Mouse (Mus musculus): Measurements from ENCODE around the gene Klhl21. TPM values are rescaled to one million over a fixed set of nuclear protein-coding genes. Genes with fewer than 3 reads are reported as not detected.
"Not testable (repeated sequence)": the region's sequence is repeated elsewhere in the genome, so short reads cannot be mapped to it uniquely, and the experiment has no call there.

Klhl21 gene
- polyA plus RNA-seq, 1 experiment from 2014 or later: 12.5 TPM

DNA sequence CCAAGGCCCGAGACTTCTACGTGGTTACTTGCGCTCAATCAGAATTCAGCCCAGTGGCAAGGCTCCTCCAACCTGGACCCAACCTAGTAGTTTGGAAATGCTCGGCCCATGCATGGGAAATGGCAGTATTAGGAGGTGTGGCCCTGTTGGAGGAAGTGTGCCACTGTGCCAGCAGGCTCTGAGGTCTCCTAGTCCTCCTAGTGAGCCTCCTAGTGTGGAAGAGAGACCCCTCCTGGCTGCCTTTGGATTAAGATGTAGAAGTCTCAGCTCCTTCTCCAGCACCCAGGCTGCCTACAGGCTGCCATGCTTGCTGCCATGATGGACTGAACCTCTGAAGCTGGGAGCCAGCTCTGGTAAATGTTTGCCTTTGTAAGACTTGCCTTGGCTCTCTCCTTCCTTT is 21.4 kb downstream of the Klhl21 start:
- Histone ChIP-seq H3K4me1 (peaks cover 39% of the 10 kb centered on the region), H3K27ac (no peak overlapping the region), H3K9ac (no peak overlapping the region), H3K9me3 (replicated peaks) (no peaks in the 10 kb centered on the region), H3K4me2 (no peak overlapping the region), H3K4me3 (replicated peaks) (no peak overlapping the region), H3K27me3 (no peaks in the 10 kb centered on the region), H3K36me3 (peaks cover 9% of the 10 kb centered on the region; the same call in 1 of the 2 replicates)
- 81% methylated on average over 4 of the region's 4 CpGs for WGBS
- no peak for ATAC-seq (replicated peaks; ENCODE audit: low FRiP score)

DNA sequence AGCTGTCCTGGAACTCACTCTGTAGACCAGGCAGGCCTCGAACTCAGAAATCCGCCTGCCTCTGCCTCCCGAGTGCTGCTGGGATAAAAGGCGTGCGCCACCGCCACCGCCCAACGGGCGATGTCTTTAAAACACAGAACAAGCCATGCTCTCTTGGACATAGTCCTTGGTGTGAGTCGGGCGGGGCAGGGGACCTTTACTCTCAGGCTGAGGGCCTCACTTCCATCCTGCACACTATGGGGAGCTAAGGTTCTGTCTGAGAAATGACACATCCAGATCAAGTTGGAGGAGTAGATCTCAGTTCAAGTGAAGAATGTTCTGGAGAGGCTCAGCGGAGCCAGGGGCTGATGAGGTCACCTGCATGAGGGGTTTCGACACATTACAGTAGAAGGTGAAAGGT is 24.3 kb downstream of the Klhl21 start:
- ATAC-seq (replicated peaks; ENCODE audit: low FRiP score): no peak
- Histone ChIP-seq H3K4me2 (no peak overlapping the region), H3K27ac (no peak overlapping the region), H3K27me3 (no peaks in the 10 kb centered on the region), H3K9me3 (replicated peaks) (no peaks in the 10 kb centered on the region), H3K4me3 (replicated peaks) (no peak overlapping the region), H3K4me1 (peaks cover 16% of the 10 kb centered on the region), H3K36me3 (no peaks in the 10 kb centered on the region), H3K9ac (no peak overlapping the region)
- 88% methylated on average over 13 of the region's 13 CpGs for WGBS

DNA sequence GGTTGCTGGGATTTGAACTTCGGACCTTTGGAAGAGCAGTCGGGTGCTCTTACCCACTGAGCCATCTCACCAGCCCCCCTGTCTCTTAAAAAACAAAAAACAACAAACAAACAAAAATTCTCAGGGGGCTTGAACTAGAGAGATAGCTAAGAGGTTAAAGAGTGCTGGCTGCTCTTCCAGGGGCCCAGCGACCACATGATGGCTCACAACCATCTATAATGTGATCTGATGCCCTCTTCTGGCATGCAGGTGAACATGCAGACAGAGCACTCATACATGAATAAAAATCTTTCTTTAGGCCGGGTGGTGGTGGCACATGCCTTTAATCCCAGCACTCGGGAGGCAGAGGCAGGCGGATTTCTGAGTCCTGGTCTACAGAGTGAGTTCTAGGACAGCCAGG is 27.9 kb downstream of the Klhl21 start:
- not testable (repeated sequence) for H3K4me2 ChIP-seq; H3K4me3 ChIP-seq (replicated peaks); ATAC-seq (replicated peaks; ENCODE audit: low FRiP score); H3K27ac ChIP-seq; H3K9ac ChIP-seq; H3K27me3 ChIP-seq; H3K36me3 ChIP-seq; H3K9me3 ChIP-seq (replicated peaks)
- 89% methylated on average over 6 of the region's 6 CpGs for WGBS
- peaks cover 27% of the 10 kb centered on the region for H3K4me1 ChIP-seq

DNA sequence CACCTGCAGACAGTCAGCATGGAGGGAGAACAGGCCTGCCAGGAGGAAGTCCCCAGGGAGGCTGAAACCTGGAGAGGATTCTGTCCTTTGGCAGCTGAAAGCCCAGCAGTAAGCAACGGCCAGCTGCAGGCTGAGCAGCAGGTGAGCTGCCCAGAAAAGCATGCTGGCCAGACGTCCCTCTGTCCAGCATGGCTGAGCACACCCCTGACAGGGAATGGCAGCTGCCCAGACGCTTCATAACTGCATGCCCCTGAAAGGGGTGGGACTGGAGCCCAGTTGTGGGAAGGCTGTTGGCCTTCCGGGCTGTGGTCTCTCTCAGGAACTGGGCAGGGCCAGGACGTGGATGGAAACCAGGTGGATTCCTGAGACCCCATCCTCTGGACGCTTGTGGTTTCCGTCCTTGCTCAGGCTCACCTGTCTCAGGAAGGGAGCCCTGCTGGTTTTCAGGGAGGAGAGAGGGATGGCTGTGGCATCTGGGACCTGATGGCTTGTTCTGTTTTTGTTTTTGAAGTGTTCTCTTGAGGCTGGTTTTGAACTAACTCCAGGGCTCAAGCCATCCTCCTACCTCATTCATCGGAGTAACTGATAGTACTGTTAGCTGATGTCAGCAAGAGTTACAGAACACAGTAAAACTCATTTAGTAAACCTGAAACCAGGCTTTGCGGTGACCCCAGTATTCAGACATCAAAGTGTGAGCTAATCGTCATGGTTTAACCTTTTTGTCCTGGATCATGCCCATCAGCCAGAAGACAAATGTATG is 29.8 kb downstream of the Klhl21 start, which contains the start of gene Tas1r1:
TSS of gene Tas1r1 (minus strand) at position 344 of the 760 bp plus-strand sequence.
- no peaks in the 10 kb centered on the region for H3K27me3 ChIP-seq
- H3K27ac ChIP-seq: peak within 1 kb of the TSS; percentile 51
- ATAC-seq (replicated peaks; ENCODE audit: low FRiP score): no peak
- H3K9me3 ChIP-seq (replicated peaks): no peaks in the 10 kb centered on the region
- peak within 1 kb of the TSS; percentile 90 for H3K4me2 ChIP-seq
- H3K9ac ChIP-seq: peak within 1 kb of the TSS; percentile 97
- peaks cover 40% of the 10 kb centered on the region for H3K4me1 ChIP-seq
- peaks cover 25% of the 10 kb centered on the region for H3K36me3 ChIP-seq
- peak within 1 kb of the TSS; percentile 100 for H3K4me3 ChIP-seq (replicated peaks)
- 45% methylated on average over 10 of the region's 10 CpGs for WGBS

DNA sequence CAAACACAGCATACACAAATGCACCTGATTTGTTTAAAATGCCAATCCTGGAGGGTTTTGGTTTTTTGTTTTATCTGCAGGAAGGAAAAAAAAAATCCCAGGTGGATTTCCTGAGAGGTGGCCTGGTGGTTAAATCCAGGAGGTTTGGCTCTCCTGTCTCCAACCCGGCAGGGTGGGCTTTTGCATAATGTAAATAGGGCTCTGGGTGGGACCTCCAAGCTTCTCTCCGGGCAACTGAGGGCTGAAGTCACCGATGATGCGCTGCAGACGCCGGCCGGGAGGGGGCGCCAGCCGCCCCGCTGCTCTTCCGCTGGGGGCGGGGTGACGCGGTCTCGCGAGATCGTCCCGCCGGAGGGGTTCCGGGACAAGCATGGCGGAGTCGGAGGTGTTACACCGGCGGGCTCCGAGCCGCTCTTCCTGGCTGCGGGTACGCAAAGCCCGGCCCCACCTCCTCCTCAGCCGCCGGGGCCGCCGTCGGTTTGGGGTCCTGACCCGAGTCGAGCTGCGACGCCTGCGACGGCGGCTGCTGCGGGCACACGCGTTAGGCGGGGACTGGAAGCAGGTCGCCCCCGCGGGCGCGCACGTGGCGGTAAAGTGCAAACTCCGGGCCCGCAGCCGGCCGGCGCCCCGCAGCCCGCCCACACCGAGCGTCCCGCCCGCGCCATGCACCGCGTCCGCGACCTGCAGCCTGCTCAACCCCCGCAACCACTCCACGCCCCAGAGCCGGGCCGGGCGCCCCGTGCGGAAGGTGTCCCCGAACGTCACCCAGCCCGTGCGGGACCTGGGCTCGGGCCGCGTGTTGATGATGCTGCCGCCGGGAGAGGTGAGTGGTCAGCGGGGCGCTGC is 30.6 kb downstream of the Klhl21 start, which contains the start of gene Nol9:
TSS of gene Nol9 (plus strand) at position 337 of the 846 bp plus-strand sequence.
- H3K27me3 ChIP-seq: no peaks in the 10 kb centered on the region
- peak within 1 kb of the TSS; percentile 100 for H3K4me3 ChIP-seq (replicated peaks)
- H3K27ac ChIP-seq: peak within 1 kb of the TSS; percentile 51
- H3K36me3 ChIP-seq: peaks cover 33% of the 10 kb centered on the region
- H3K9ac ChIP-seq: peak within 1 kb of the TSS; percentile 97
- under 1% methylated on average over 83 of the region's 86 CpGs for WGBS
- ATAC-seq (replicated peaks; ENCODE audit: low FRiP score): peak; percentile 85
- peak within 1 kb of the TSS; percentile 90 for H3K4me2 ChIP-seq
- peaks cover 42% of the 10 kb centered on the region for H3K4me1 ChIP-seq
- H3K9me3 ChIP-seq (replicated peaks): no peaks in the 10 kb centered on the region

DNA sequence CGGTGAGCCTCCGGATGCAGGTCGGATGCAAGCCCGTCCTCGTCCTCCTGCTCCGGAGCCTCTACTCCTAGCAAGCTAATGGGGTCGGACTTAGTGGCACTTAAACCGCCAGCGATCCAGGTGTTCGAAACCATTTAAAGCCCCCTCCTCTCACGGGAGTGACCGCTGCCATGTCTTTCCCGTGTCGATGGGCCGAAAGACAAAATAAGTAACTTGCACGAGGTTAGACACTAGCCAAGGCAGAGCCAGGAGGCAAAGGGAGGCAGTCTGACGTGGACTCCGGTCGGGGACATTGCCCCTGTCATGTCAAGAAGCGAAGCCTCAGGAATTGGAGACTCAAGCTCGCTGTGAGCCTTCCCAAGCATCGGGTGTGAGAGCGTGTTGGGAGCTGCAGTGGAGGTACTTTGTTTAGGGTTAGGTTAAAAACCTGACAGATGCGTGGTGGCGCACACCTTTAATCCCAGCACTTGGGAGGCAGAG is 31.3 kb downstream of the Klhl21 start:
- peak overlapping the region; percentile 97 for H3K9ac ChIP-seq
- H3K4me3 ChIP-seq (replicated peaks): peak overlapping the region; percentile 100
- no peaks in the 10 kb centered on the region for H3K27me3 ChIP-seq
- no peak for ATAC-seq (replicated peaks; ENCODE audit: low FRiP score)
- peaks cover 42% of the 10 kb centered on the region for H3K4me1 ChIP-seq
- peak overlapping the region; percentile 90 for H3K4me2 ChIP-seq
- H3K36me3 ChIP-seq: peaks cover 40% of the 10 kb centered on the region
- 4% methylated on average over 25 of the region's 25 CpGs for WGBS
- H3K27ac ChIP-seq: peak overlapping the region; percentile 51; the same call in 1 of the 2 replicates
- no peaks in the 10 kb centered on the region for H3K9me3 ChIP-seq (replicated peaks)

DNA sequence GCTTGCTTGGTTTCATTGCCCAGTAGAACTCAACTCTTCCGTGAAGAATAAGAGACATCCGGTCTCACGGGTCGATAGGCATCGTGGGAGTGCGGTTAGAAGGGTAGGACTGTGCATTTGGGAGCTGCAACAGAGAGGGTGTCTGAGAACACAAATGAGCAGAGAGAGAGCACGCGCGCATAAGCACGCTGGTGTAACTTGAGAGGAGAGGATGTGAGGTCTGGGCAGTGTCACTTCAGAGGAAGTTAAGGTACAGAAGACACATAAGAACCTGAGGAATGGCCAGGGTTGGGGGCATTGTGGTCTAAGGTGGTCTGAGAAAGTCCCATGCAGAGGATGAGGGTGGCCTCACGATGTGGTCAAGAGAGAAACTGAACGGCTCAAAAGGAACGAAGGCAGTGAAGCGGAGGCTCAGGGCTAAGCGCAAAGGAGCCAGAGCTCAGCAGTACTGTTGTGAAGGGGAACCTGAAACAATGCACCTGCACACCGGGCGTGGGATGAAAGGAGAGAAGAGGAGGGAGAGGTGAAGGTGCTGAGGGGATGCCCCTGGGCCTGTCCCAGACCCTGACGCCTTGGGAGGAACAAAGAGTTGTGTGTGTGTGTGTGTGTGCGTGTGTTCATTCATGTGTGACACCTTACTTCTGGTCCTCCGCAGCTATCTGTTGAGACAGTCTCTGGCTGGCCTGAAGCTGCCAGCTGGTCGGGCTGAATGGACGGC is 33.5 kb downstream of the Klhl21 start:
- Histone ChIP-seq H3K9ac (no peak overlapping the region), H3K4me2 (peak overlapping the region; percentile 10), H3K27me3 (no peaks in the 10 kb centered on the region), H3K9me3 (replicated peaks) (no peaks in the 10 kb centered on the region), H3K4me3 (replicated peaks) (no peak overlapping the region), H3K36me3 (peaks cover 62% of the 10 kb centered on the region), H3K4me1 (peaks cover 42% of the 10 kb centered on the region), H3K27ac (peak overlapping the region; percentile 34)
- ATAC-seq (replicated peaks; ENCODE audit: low FRiP score): no peak; the same call in 1 of the 2 replicates
- 70% methylated on average over 22 of the region's 22 CpGs for WGBS

DNA sequence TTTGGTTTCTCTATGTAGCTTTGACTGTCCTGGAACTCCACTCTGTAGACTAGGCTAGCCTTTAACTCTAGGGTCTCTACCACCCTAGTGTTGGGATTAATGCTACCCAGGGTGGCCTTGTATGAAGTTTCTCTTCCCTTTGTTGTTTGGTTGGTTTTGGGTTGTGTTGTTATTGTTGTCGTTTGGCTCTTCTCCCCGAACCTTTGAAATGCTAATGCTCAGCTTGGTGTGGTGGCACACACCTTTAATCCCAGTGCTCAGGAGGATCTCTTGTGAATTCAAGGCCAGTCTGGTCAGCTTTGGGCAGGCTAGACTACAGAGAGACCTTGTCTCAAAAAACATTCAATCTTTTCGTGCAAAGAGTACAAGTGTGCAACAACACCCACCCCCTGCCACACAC is 34.6 kb downstream of the Klhl21 start:
- WGBS: 82% methylated on average over 3 of the region's 3 CpGs
- no peak overlapping the region for H3K27ac ChIP-seq
- no peak for ATAC-seq (replicated peaks; ENCODE audit: low FRiP score)
- H3K27me3 ChIP-seq: no peaks in the 10 kb centered on the region
- H3K9me3 ChIP-seq (replicated peaks): no peaks in the 10 kb centered on the region
- H3K9ac ChIP-seq: no peak overlapping the region
- peaks cover 41% of the 10 kb centered on the region for H3K4me1 ChIP-seq
- peaks cover 73% of the 10 kb centered on the region for H3K36me3 ChIP-seq
- H3K4me3 ChIP-seq (replicated peaks): no peak overlapping the region
- H3K4me2 ChIP-seq: no peak overlapping the region

DNA sequence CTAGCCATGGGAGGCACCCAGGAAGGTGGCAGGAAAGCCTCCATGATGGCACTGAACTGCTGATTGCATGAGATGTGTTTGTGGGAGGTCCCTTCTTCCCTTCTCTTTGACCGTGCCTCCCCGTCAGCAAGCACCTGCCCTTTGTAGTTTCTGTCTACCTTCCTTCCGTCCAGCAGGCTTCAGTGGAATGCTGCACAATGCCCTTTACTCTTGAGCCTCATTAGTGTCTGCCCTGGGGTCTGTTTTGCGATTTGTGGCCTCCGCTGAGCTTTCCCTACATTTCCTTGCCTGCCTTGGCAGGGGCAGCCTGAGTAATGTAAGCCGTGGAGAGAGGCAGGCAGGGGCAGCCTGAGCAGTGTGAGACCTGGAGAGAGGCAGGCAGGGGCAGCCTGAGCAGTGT is 36.0 kb downstream of the Klhl21 start:
- Histone ChIP-seq H3K9ac (no peak overlapping the region), H3K4me3 (replicated peaks) (no peak overlapping the region), H3K27ac (no peak overlapping the region), H3K4me2 (no peak overlapping the region), H3K36me3 (peaks cover 86% of the 10 kb centered on the region), H3K4me1 (peaks cover 32% of the 10 kb centered on the region), H3K27me3 (no peaks in the 10 kb centered on the region), H3K9me3 (replicated peaks) (no peaks in the 10 kb centered on the region)
- 68% methylated on average over 6 of the region's 6 CpGs for WGBS
- ATAC-seq (replicated peaks; ENCODE audit: low FRiP score): no peak

DNA sequence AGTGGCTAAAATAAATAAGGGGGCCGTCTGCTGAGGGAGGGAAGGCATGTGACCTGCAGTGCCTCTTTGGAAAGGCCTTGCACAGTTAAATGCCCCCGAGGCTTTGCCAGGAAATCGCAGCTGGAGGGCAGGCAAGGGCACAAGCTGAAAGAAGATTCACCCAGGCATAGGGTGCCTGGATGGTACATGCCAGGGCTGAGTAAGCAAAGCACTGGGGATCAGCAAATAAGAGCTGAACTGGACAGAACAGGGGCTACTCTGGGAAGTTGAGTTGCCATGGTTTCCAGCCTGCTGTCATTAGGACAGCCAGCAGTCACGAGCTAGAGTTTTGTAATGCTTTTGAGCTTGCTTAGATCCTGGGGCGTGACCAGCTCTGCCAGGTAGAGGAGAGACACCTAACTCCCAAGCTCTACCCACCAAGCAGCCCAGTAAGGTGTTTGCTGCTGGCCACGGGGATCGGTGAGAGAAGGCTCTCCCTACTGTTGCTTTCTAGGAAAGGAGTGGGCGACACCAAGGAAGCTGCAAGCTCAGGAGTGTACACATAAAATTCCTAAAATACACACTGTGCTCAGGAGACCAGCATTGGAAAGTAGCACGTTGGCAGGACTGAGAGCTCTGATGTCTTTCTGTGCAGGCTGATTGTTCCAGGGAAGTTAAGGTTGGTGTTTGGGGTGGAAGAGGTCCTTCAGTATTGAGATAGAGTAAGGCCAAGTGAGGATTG is 53.9 kb downstream of the Klhl21 start:
- 62% methylated on average over 9 of the region's 9 CpGs for WGBS
- Histone ChIP-seq H3K36me3 (peaks cover 51% of the 10 kb centered on the region), H3K27me3 (no peaks in the 10 kb centered on the region), H3K27ac (0 out of 2 replicates have a peak overlapping the region, but pooled peaks have one; percentile 24), H3K9me3 (replicated peaks) (no peaks in the 10 kb centered on the region), H3K4me1 (0 out of 2 replicates have a peak, but pooled peaks cover 8% of the 10 kb centered on the region), H3K4me3 (replicated peaks) (no peak overlapping the region), H3K9ac (no peak overlapping the region), H3K4me2 (no peak overlapping the region)
- peak; percentile 54; the same call in 1 of the 2 replicates for ATAC-seq (replicated peaks; ENCODE audit: low FRiP score)

DNA sequence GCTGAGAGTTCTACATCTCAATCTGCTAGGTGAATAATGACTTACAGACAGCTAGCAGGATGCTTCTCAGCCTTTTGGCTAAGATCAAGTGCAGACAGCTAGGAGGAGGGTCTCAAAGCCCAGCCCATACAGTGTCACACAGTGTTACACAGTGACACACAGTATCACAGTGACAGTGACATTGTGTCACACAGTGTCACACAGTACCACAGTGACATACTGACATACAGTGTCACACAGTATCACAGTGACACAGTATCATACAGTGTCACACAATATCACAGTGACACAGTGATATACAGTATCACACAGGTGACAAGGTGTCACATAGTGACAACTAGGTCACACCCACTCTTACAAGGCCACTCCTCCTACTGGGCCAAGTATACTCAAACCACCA is 58.7 kb downstream of the Klhl21 start:
- ATAC-seq (replicated peaks; ENCODE audit: low FRiP score): no peak
- Histone ChIP-seq H3K4me3 (replicated peaks) (no peak overlapping the region), H3K27ac (no peak overlapping the region), H3K4me2 (no peak overlapping the region), H3K9ac (no peak overlapping the region), H3K4me1 (peaks cover 8% of the 10 kb centered on the region), H3K27me3 (no peaks in the 10 kb centered on the region), H3K9me3 (replicated peaks) (no peaks in the 10 kb centered on the region), H3K36me3 (0 out of 2 replicates have a peak, but pooled peaks cover 7% of the 10 kb centered on the region)

Measured in kidney, embryonic 15.5 days (tissue).